Mouse (Mus musculus) stomach, postnatal 0 days (tissue): ENCODE data around the gene Zfand3.

Experiments
- CTCF ChIP-seq: IDR thresholded peaks from 2 replicates; pipeline ENCODE4 v1.5.1; 2016; ENCODE audit warnings: antibody characterized with exemption, low read depth, mild to moderate bottlenecking, moderate library complexity
- EP300 ChIP-seq: optimal IDR thresholded peaks from 2 replicates; pipeline ENCODE3; 2016; ENCODE audit warnings: antibody characterized with exemption

DNA sequence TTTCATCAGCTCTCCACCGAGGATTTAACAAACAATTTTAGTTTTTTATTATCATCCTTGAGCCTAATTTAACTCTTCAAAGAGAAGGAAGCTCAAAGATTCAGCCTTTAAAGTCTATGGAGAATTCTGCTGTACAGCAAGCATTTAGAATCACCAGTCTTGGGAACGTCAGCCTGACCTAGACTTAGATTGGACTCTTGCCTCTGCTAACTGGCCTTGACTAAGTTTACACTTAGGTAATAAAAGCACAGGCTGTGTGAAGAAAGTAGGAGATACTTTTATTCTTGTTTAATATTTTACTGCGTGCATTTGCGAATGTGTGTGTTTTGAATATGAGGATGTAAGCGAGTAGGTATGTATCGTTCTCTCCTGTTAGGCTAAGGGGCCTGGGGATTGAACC is 131.4 kb downstream of the Zfand3 start:
- TF ChIP-seq CTCF (no peak), EP300 (no peak)
